Mouse (Mus musculus) telencephalon, adult 2 months (tissue): ENCODE measurements around the gene Frzb.
"Not testable (repeated sequence)": the region's sequence is repeated elsewhere in the genome, so short reads cannot be mapped to it uniquely, and the experiment has no call there.

Source experiments
- DNase-seq: peaks from one replicate; pipeline ENCODE4 v3.0.0-alpha.2; 2011; ENCODE audit warnings: low read depth, low spot score

The Frzb gene

GRCm38 (mm10) chr2:80447291-80447791 is at the start of gene Frzb:
Gene Frzb, minus strand, starts transcription at chr2:80447625.
- DNase-seq: no peak

GRCm38 (mm10) chr2:80495304-80495703 is 47.9 kb upstream of the Frzb start:
- DNase-seq: not testable (repeated sequence)

- no peak for DNase-seq
Observed at GRCm38 (mm10) chr2:80486851-80487250, 39.4 kb upstream of the Frzb start.

- DNase-seq: no peak
Observed at GRCm38 (mm10) chr2:80484951-80485350, 37.5 kb upstream of the Frzb start.

GRCm38 (mm10) chr2:80475831-80476230 is 28.4 kb upstream of the Frzb start:
- no peak for DNase-seq

GRCm38 (mm10) chr2:80474247-80474796 is 26.9 kb upstream of the Frzb start:
- DNase-seq: no peak

GRCm38 (mm10) chr2:80465991-80466821 is 18.8 kb upstream of the Frzb start:
- DNase-seq: no peak

- no peak for DNase-seq
Observed at GRCm38 (mm10) chr2:80461827-80462226, 14.4 kb upstream of the Frzb start.

- no peak for DNase-seq
Observed at GRCm38 (mm10) chr2:80448231-80448630, 806 bp upstream of the Frzb start.

- DNase-seq: no peak
Observed at GRCm38 (mm10) chr2:80446308-80447151, 895 bp downstream of the Frzb start.

GRCm38 (mm10) chr2:80445926-80446307 is 1.5 kb downstream of the Frzb start:
- DNase-seq: no peak

- DNase-seq: no peak
Observed at GRCm38 (mm10) chr2:80445491-80445890, 1.9 kb downstream of the Frzb start.

- no peak for DNase-seq
Observed at GRCm38 (mm10) chr2:80444418-80445365, 2.7 kb downstream of the Frzb start.

- no peak for DNase-seq
Observed at GRCm38 (mm10) chr2:80443962-80444361, 3.5 kb downstream of the Frzb start.

- DNase-seq: no peak
Observed at GRCm38 (mm10) chr2:80441386-80441785, 6.0 kb downstream of the Frzb start.

GRCm38 (mm10) chr2:80438854-80439253 is 8.6 kb downstream of the Frzb start:
- no peak for DNase-seq

- no peak for DNase-seq
Observed at GRCm38 (mm10) chr2:80437401-80437800, 10.0 kb downstream of the Frzb start.

GRCm38 (mm10) chr2:80434783-80435572 is 12.4 kb downstream of the Frzb start:
- DNase-seq: no peak

GRCm38 (mm10) chr2:80433254-80433876 is 14.1 kb downstream of the Frzb start:
- DNase-seq: no peak
